Mouse (Mus musculus): ENCODE results near the gene Fa2h. TPM values are rescaled to one million over a fixed set of nuclear protein-coding genes. Genes with fewer than 3 reads are reported as not detected.

Fa2h gene
- not detected for polyA plus RNA-seq (2017; shearing (Covaris generic))

GRCm38 (mm10) chr8:111393391-111394363 is at the start of gene Fa2h:
Gene Fa2h (minus strand): TSS chr8:111393824.

DNA sequence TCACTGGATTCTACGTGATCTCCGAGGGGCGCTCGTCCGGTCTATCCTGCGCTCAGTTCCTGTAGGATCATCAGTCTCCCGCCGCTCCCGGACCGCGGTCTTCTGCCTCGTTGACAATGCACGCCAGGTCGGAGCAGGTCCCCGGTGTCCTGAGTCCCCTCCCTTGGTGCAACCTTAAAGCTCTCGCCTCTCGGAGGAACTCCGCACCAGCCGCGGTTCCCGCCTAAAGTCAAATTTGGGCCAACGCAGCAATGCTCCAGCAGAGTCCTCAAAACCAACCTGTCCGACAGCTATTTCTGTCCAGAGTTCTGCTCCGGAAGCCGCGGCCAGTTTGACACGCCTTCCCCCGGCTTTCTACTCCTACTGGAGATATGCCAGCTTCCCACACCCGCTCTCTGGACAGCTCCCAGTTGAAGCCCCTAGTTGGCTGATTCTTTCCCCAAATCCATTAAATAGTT is 55.7 kb downstream of the Fa2h start, which contains the start of gene Mlkl:
Mlkl (minus strand) TSS at position 288 of the 458 bp plus-strand sequence.

GRCm38 (mm10) chr8:111299821-111300568 is 93.6 kb downstream of the Fa2h start, which contains the start of gene Rfwd3:
Gene Rfwd3 (minus strand): TSS chr8:111300222.

Other genes with a start within 250 kb of the Fa2h start
- gene Glg1, start 134.6 kb downstream of the Fa2h start, polyA plus RNA-seq (2017; shearing (Covaris generic)): 113 TPM
- 33.6 TPM for gene Rfwd3, start 93.6 kb downstream of the Fa2h start, polyA plus RNA-seq (2017; shearing (Covaris generic))
- not detected for gene Mlkl, start 55.6 kb downstream of the Fa2h start, polyA plus RNA-seq (2017; shearing (Covaris generic))
- gene Wdr59, start 128.3 kb upstream of the Fa2h start, polyA plus RNA-seq (2017; shearing (Covaris generic)): 4.2 TPM
- gene Znrf1, start 142.3 kb upstream of the Fa2h start, polyA plus RNA-seq (2017; shearing (Covaris generic)): 355 TPM
- 1.9 TPM for gene Ldhd, start 236.6 kb upstream of the Fa2h start, polyA plus RNA-seq (2017; shearing (Covaris generic))
- gene Zfp1, start 249.6 kb upstream of the Fa2h start, polyA plus RNA-seq (2017; shearing (Covaris generic)): 24.0 TPM